Mouse (Mus musculus) fat pad, adult 2 months (tissue): ENCODE data around the gene Ninj2.

Experiments
- DNase-seq: peaks from one replicate; pipeline ENCODE4 v3.0.0-alpha.2; 2011; ENCODE audit warnings: low read depth, low spot score; ENCODE audit errors: extremely low read depth

The Ninj2 gene

DNA sequence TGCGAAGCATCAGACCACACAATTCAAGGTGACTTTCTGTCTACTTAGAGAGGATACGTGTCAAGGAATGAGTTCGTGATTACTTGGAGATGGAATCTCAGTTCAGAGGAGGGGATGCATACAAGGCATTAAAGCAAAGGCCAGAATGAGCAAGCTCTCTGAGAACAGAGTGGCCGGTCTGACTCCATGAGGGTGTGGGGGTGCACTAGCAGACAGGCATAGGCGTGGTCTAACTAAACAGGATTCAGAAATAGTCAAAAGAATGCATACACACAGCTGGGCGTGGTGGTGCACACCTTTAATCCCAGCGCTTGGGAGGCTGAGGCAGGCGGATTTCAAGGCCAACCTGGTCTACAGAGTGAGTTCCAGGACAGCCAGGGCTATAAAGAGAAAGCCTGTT lies 33.3 kb downstream of the Ninj2 start:
- DNase-seq = no peak

DNA sequence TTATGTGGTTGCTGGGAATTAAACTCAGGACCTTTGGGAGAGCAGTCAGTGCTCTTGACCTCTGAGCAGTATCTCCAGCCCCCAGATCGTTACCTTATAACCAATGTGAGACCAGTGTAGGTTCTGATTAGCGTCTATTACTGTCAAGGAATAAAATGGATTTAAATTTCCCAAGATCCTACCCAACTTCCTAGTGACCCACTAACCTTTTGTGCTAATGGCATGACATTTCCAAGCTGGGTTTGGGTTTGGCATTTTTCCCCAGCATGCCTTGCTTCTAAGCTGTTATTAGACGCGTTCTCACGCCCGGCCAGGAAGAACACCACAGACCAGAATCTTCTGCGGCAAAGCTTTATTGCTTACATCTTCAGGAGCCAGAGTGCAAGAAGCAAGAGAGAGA lies 34.2 kb downstream of the Ninj2 start:
- DNase-seq = no peak

DNA sequence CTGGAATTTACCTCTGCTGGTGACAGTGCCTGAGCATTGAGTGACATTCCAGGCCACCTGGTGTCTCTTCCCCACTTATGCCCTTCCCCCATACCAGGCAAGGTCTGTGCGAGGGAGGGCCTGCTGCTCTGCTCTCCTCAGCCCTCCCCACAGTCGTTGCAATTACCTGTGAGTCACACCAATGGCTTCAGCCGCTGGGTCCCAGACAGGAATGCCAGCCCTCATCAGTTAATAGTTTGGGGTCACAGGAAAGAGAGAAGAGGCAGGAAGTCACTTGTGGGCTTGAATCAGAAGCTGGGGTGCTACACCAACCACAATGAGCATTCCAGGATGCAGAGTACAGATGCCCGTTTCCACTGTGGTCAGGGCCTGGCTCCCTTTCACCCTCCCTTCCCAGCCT lies 41.6 kb downstream of the Ninj2 start:
- DNase-seq = no peak

DNA sequence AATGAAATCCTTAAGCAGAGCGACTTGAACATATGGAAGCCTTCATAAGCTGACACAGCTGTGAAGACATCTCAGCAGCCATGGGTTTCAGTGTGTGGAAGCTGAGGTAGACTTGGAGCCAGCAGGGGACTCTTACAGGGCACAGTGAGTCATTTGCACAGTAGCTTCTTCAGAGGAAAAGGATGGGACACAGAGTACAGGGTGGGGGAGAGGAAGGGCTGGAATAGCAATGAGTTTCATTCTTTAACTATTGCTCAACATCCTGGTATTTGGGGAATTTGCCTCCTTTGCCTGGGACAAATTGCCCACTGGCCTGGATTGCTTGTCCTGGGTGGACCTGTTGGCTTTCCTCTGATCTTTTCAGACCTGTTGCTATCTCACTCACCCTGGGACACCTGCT lies 52.3 kb downstream of the Ninj2 start:
- DNase-seq = no peak

- no peak for DNase-seq
These were observed 53.5 kb downstream of the Ninj2 start for GRCm38 (mm10) chr6:120146676-120147075.

DNA sequence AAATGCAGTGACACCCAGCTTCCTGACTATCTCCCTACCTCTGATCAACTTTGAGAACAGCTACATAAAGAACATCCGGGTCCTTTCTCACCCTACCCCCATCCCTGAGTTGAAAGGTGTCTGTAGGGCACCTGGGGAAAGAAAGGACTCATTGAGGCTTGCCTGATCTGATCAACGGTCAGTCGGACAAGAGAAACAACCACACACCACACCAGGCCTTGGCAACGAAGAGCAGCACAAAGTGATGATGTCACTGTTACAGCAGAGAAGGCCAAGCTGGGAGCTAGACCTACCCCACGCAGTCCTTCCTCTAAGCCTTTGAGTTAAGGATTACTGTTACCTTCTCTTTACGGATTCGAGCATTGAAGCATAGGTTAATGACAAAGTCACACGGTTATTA lies 54.3 kb downstream of the Ninj2 start:
- no peak for DNase-seq

DNA sequence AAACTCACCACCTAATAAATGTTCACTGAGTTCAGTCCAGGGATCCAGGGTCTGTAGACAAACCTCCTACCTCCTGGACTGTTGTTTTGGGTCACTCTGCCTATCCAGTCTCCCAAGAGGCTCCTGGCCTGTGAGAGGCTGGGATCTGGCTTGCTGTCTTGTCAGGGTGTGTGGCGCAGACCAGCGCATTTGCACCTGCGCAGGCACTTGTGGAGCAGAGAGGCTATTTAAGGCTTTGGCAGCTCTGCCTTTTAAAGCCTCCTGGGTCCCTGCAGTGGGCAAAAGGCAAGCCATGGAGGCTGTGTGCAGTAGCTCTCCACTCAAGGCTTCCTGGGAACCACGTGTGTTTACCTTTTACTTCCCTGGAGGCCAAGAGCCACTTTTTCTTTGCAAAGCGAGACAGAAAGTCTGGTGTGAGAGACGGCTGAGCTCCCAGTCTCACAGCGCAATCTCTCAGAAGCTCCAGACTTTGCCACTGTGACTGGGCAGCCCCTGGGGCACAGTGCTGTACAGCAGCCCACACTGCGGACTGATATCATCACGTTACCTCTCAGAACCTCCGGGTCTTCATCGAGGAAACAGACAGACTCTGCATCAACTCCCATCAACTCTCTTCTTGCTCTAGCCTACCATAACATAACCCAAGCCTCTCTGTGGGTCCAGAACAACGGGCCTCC lies 55.7 kb downstream of the Ninj2 start:
- no peak for DNase-seq

DNA sequence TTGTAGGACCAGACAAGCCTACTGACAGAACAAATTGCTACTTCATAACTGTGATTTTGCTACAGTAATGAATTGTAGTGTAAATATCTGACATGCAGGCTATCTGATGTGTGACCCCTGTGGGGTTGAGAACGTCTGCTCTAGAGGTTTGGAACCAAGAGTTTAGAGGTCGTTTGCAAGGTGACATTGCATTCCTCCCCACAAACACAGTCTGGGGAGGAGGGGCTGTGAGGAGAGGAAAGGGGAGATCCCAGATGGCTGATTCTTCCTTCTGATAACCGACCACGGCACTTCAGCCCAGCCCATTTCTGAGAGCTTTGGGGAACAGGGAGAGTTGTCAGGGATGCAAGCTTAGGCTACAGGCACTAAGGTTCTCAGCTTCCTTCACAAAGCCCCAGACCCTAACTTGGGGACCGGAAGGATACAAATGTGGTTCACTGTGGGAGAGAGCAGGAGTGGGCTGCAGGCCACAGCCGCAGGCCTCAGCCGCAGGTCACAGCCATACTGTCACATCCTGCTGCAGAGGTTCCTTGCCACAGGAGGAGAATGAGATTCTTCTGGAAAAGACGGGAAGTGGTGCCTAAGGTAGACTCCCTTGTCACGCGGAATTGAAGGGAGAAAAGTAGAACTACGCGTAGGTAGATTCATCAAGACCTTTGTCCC lies 56.4 kb downstream of the Ninj2 start:
- no peak for DNase-seq

GRCm38 (mm10) chr6:120150206-120150605 lies 57.1 kb downstream of the Ninj2 start:
- no peak for DNase-seq

- DNase-seq = no peak
These were observed 58.5 kb downstream of the Ninj2 start for GRCm38 (mm10) chr6:120151616-120152053.

DNA sequence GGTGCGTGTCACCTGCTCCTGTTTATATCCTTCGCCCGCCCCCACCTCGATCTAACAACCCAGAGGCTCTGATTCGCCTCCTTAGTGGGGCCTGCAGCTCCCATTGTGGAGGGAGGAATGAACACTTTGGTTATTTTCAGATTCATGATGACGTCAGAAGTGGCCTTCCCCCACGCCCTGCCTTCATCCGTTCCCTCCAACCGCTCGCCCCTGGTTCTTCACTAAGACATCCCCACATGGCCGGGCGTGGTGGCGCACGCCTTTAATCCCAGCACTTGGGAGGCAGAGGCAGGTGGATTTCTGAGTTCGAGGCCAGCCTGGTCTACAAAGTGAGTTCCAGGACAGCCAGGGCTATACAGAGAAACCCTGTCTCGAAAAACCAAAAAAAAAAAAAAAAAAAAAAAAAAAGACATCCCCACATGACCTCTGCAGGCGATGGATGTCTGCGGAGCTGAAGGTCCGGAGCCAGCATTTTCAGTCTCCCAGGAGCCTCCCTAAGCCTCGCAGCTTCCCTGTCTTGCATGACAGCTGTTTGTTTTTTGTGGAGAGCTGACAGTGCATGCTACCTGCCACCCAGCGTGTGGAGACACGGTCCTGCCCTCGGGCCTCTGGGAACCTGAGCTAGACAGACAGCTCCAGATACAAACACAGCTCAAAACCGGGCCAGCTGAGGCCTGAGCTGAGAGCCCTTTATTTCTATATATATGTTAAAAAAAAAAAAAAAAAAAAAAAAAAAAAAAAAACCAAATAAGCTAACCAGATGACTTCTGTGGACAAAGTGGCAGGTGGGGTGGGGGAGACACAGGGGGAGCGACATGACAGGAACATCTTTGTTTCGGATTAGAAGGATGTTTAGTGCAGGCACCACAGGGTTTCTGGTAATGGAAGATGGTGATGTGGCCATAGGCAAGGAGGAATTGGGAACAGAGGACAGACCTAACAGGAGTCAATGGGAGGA lies 59.9 kb downstream of the Ninj2 start:
- DNase-seq = peak; percentile 80

- no peak for DNase-seq
These were observed 61.6 kb downstream of the Ninj2 start for GRCm38 (mm10) chr6:120154526-120155309.

DNA sequence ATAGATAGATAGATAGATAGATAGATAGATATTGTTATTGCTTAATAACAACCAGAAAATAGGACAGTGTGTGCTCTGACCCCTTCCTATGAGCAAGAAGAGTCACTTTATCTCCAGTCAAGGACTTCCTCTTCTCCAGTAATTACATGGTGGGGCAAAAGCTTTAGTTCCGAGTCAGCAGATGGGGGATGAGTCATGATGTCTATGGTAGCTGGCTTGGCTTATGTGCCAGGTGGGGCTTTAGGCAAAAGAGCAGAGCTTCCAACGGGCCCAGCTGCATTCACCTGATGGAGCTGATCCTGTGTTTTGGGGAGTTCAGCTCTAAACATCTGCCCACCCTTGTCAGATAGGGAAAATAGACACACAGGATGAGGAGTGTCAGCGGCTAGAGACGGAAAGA lies 62.4 kb downstream of the Ninj2 start:
- DNase-seq = no peak

DNA sequence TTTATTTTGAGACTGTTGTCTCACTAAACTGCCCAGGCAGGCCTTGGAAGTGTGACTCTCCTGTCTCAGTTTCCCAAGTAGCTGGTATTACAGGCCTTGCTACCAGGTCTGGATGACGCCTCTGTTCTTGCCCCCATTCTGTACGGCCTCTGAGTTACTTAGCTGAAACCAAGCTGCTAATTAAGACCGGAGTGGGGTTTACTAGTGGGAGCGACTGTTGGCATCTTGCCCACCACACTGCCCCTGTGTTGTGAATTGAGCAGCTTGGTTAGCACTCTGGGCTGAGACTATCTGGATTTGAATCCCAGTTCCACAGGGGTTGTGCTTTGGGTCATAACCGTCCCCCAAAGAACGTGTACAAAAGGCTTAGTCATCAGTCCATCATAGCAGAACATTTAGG lies 64.3 kb downstream of the Ninj2 start:
- no peak for DNase-seq

GRCm38 (mm10) chr6:120159133-120159901 lies 66.2 kb downstream of the Ninj2 start:
- DNase-seq = peak; percentile 56

- no peak for DNase-seq
These were observed 69.8 kb downstream of the Ninj2 start for GRCm38 (mm10) chr6:120162928-120163327.

DNA sequence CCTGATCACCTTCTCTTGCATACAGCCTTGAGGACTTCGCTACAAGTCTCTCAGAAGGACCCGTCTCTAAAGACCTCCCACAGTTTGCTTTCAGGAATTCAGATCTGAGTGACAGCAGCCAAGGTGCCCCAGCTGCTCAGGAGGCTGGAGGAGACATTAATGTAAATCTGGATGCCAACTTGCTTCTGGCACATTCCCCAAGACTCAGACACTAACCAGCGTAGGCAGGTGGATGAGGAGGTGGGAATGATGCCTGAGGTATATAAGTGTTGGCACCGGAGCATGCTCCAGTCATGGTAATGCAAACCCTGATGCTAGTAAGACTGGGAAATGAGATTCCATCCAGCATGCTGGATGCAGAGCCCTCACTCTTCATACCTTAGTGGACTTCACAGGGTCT lies 71.6 kb downstream of the Ninj2 start:
- no peak for DNase-seq

- no peak for DNase-seq
These were observed 74.4 kb downstream of the Ninj2 start for GRCm38 (mm10) chr6:120167574-120167973.

GRCm38 (mm10) chr6:120172294-120173017 lies 79.3 kb downstream of the Ninj2 start:
- peak; percentile 68 for DNase-seq
